Mouse (Mus musculus) layer of hippocampus, postnatal 14 days (tissue): ENCODE results near the gene 2010111I01Rik. TPM values are rescaled to one million over a fixed set of nuclear protein-coding genes. Genes with fewer than 3 reads are reported as not detected.
"Not testable (repeated sequence)": the region's sequence is repeated elsewhere in the genome, so short reads cannot be mapped to it uniquely, and the experiment has no call there.

Experiments used
- DNase-seq, 2 experiments: peaks; one replicate each; pipeline ENCODE4 v3.0.0; 2021 to 2022; ENCODE audit warnings: low spot score in 2 of 2, mixed read lengths in 1 of 2
- total RNA-seq, 2 experiments: library from RNA; stranded (reverse); gene quantifications; 2 replicates each; pipeline ENCODE4 v1.2.3; 2021

Gene 2010111I01Rik
- total RNA-seq, 2 experiments from 2014 or later = 72.1 to 92.0 TPM

- no peak for DNase-seq
Observed at GRCm38 (mm10) chr13:63304799-63305159, 340.1 kb downstream of the 2010111I01Rik start.

DNA sequence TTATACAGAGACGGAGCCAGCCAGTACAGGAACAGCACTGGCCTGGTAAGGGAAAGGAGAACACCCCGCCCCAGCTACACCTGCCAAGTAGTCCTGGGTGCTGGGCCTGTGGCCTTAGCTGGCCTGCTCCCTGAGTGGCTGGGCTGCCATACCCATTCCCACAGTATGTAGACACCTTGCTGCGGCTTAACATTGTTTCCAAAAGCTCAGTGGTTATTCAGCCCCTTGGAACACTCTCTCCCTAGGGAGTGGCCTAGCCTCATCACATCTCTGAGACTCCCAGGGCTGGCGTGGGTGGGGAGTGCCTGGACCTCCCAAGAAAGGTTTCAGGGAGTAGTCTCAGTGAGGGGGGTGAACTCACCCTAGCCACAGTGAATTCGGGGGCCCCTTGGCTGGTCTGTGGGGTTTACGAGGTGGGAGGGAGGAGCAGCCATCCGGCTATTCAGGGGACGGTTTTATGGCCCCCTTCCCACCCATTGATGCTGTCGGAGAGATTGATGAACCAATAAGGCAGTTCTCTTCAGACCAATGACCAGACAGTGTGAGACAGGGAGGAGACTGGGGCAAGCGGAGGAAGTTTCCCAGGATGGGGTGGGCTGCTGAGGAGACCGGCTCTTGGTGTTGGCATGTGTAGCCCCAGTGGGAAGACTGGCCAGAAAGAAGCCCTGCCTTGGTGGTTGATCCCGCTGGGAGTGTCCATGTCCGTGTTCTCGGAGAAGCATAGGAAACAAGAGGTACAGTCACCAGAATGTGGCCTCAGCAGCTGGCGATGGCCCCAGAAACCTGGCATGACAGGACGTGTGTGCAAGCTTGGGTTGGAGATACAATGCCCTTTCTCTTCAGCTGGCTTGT, 340.7 kb downstream of the 2010111I01Rik start:
- DNase-seq = peak in 1 of 2 experiments; percentile 42

- peak in 1 of 2 experiments; percentile 78 for DNase-seq
Observed at GRCm38 (mm10) chr13:63306768-63307167, 342.1 kb downstream of the 2010111I01Rik start.

DNA sequence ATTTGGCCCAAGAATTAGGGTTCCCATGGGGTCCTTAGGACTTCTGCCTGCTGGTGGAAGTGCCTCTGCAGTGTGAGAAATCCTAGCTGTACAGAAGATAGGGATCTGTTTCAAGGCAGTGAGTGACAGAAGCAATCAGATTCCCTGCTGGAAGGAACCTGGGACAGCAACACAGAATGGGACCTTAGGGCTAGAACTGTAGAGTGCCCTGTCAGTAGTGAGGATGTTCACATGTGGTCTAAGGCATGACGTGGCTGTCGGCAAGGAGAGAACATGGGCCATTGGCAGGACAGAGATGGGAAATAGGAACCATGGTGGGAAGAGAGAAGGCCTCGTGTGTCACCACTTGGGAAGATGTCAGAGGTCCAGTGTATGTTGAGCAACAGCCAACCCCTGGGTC, 344.9 kb downstream of the 2010111I01Rik start:
- no peak for DNase-seq

DNA sequence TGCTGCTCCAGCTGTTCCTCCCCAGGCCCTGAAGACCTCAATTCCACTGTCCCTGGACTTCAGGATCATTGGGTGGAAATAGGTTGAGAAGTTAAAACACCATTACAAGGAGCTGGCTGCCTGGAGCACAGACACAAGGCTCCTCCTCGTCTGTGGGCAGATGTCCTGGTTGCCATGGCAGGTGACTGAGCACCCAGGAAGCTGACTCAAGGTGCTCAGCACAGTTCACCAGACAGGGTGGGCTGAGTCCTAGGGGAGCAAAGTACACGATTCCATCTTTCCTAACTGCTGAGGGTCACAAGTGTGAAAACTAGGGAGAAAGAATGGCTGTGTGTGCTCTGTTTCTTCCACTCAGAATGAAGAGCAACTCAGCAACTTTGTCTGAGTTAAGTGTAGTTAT, 346.5 kb downstream of the 2010111I01Rik start:
- no peak for DNase-seq

GRCm38 (mm10) chr13:63313247-63313646, 348.6 kb downstream of the 2010111I01Rik start:
- no peak for DNase-seq

GRCm38 (mm10) chr13:63313748-63314607, 349.3 kb downstream of the 2010111I01Rik start:
- DNase-seq = no peak

DNA sequence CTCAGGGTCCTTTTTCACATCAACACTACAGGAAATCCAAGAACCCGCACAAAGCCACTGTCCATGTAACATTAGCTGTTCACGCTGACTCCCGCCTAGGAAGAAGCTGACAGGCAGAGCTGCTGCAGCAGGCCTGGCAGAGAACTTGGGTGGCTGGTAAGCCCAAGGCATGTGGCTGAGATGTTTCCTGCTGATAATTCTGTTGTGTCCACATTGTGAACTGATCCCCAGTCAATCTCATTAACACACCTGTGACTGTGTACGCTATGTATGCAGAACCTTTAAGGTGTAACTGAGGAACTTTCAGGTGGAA, 349.9 kb downstream of the 2010111I01Rik start:
- no peak for DNase-seq

DNA sequence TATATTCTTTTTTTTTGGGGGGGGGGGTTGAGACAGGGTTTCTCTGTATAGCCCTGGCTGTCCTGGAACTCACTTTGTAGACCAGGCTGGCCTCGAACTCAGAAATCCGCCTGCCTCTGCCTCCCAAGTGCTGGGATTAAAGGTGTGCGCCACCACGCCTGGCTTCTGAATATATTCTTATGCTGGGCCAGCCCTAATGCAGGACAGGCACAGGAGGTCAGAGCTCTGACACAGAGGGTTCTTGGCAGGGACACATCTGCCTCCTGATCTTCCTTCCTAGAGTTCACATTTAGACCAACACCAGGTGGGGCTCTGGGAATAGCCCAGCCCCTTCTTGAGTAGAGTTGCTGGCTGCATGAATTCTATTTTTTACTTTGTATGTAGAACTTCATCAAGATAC, 350.4 kb downstream of the 2010111I01Rik start:
- DNase-seq = not testable (repeated sequence)

- no peak for DNase-seq
Observed at GRCm38 (mm10) chr13:63315777-63316176, 351.1 kb downstream of the 2010111I01Rik start.

GRCm38 (mm10) chr13:63316407-63316806, 351.7 kb downstream of the 2010111I01Rik start:
- no peak for DNase-seq

GRCm38 (mm10) chr13:63317681-63318104, 353.0 kb downstream of the 2010111I01Rik start:
- DNase-seq = no peak

- DNase-seq = no peak
Observed at GRCm38 (mm10) chr13:63319814-63320213, 355.1 kb downstream of the 2010111I01Rik start.

- DNase-seq = no peak
Observed at GRCm38 (mm10) chr13:63321689-63322088, 357.0 kb downstream of the 2010111I01Rik start.

DNA sequence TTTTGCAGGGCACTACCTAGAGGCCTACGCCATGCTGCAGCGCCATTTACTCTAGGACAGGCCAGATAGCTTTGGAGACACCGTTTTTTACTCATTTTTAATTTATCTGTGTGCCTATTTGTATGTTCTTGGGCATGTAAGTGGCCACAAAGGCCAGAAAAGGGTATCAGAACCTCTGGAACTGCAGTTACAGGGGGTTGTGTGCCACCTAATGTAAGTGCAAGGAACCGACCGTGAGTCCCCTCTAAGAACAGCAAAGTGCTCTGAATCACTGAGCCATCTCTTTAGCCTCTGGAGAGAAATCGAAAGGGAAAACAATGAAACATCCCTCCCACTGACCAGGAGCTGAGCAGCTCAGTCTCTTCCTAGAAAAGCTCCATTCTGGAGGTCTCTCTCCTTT, 358.1 kb downstream of the 2010111I01Rik start:
- DNase-seq = no peak

GRCm38 (mm10) chr13:63323286-63324075, 358.8 kb downstream of the 2010111I01Rik start:
- no peak for DNase-seq

- DNase-seq = no peak
Observed at GRCm38 (mm10) chr13:63324311-63324710, 359.6 kb downstream of the 2010111I01Rik start.

DNA sequence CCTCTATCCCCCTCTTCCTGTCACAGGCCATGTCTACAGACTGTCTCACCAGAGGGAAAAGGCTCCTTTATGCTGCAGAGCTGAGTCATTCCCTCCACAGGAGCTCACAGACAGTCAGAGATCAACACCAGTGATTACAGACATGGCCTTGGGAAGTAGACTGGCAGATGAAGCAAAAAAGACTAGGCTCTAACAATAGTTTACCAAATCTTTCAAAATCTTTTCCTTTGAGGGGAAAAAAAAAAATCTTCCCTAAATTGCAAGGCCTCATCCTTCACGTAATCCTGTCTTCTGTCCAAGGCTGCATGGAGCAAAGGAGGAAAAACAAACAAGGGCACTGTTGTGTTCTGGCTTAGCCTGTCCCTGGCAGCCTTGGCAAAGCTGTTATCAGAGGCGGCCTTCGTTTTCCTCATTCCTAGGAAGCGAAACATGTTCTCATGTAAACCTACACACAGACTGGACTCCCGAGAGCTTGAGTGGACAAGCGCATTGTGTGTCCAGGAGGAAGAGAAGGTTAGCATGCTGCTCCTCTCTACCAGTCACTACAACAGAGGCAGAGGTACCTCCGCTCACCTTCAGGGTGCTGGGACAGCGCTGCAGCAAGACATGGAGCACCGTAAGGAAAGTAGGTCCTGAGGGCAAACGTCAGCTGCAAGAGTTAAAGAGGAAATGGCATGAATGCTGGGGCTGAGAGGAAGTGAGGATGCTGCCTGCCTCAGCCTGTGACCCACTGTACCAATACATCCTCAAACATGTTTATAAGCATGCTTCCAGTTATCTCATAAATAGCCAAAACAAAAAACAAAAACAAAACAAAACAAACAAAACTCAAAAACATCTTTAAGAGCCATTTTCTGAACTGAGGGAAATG, 360.5 kb downstream of the 2010111I01Rik start:
- no peak for DNase-seq

GRCm38 (mm10) chr13:63326015-63326414, 361.3 kb downstream of the 2010111I01Rik start:
- DNase-seq = no peak

- peak; percentile 64 to 75 for DNase-seq
Observed at GRCm38 (mm10) chr13:63330236-63330860, 365.7 kb downstream of the 2010111I01Rik start.
